Mouse (Mus musculus): ENCODE results near the gene Lrp1.

The Lrp1 gene

GRCm38 (mm10) chr10:127645791-127646190 is 24.8 kb upstream of the Lrp1 start:
- DNase-seq, result no peak

GRCm38 (mm10) chr10:127643553-127644238 is 22.7 kb upstream of the Lrp1 start:
- DNase-seq, result no peak

- DNase-seq, result peak; percentile 45
These were observed 22.0 kb upstream of the Lrp1 start, which contains the start of gene Stat6 for GRCm38 (mm10) chr10:127642772-127643552. TSS of gene Stat6 (plus strand) at chr10:127642986.

- peak; percentile 85 for DNase-seq
These were observed 21.2 kb upstream of the Lrp1 start for GRCm38 (mm10) chr10:127641861-127642771.

- no peak for DNase-seq
These were observed 19.5 kb upstream of the Lrp1 start for GRCm38 (mm10) chr10:127640421-127640820.

GRCm38 (mm10) chr10:127632668-127633271 is 11.8 kb upstream of the Lrp1 start:
- no peak for DNase-seq

- no peak for DNase-seq
These were observed 10.6 kb upstream of the Lrp1 start for GRCm38 (mm10) chr10:127631261-127632214.

GRCm38 (mm10) chr10:127626433-127626832 is 5.5 kb upstream of the Lrp1 start:
- no peak for DNase-seq

- no peak for DNase-seq
These were observed 2.7 kb upstream of the Lrp1 start for GRCm38 (mm10) chr10:127623439-127624216.

- DNase-seq, result no peak
These were observed 1.7 kb upstream of the Lrp1 start for GRCm38 (mm10) chr10:127622661-127623060.

GRCm38 (mm10) chr10:127622057-127622392 is 1.1 kb upstream of the Lrp1 start:
- DNase-seq, result no peak

- DNase-seq, result peak; percentile 92
These were observed 476 bp upstream of the Lrp1 start for GRCm38 (mm10) chr10:127621191-127622056.

GRCm38 (mm10) chr10:127619941-127620405 is 975 bp downstream of the Lrp1 start:
- no peak for DNase-seq

GRCm38 (mm10) chr10:127619119-127619721 is 1.7 kb downstream of the Lrp1 start:
- DNase-seq, result no peak

- no peak for DNase-seq
These were observed 2.8 kb downstream of the Lrp1 start for GRCm38 (mm10) chr10:127618173-127618572.

- no peak for DNase-seq
These were observed 3.7 kb downstream of the Lrp1 start for GRCm38 (mm10) chr10:127617294-127617693.

- DNase-seq, result no peak
These were observed 4.7 kb downstream of the Lrp1 start for GRCm38 (mm10) chr10:127616261-127616679.

- peak; percentile 44 for DNase-seq
These were observed 5.4 kb downstream of the Lrp1 start for GRCm38 (mm10) chr10:127615591-127615990.

GRCm38 (mm10) chr10:127615034-127615374 is 5.9 kb downstream of the Lrp1 start:
- DNase-seq, result no peak

Data from right cerebral cortex, adult 18-20 months (tissue).